Mouse (Mus musculus): Measurements from ENCODE around the gene Vmn1r232. TPM values are rescaled to one million over a fixed set of nuclear protein-coding genes. Genes with fewer than 3 reads are reported as not detected.

Vmn1r232 gene
- total RNA-seq (2021): not detected

GRCm38 (mm10) chr17:20919614-20920013 lies at the start of gene Vmn1r232:
Gene Vmn1r232, minus strand, starts transcription at chr17:20919714.
- no peak for DNase-seq

GRCm38 (mm10) chr17:20966681-20967080 lies 47.2 kb upstream of the Vmn1r232 start:
- no peak for DNase-seq

- no peak for DNase-seq
These were observed 45.9 kb upstream of the Vmn1r232 start for GRCm38 (mm10) chr17:20965421-20965820.

DNA sequence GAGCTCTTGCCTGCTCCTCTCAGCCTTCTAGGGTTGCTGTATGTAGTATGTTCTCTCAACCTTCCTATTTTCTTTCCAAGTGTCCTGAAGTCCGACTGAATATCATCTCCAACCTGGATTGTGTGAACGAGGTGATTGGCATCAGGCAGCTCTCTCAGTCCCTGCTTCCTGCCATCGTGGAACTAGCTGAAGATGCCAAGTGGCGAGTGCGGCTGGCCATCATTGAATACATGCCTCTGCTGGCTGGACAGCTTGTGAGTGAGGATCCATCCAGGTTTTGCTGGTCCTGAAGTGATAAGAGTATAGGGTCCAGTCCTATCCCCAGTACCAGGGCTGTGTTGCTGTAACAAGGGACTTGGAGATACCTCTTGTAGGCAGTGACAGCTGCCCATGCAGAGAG lies 40.9 kb upstream of the Vmn1r232 start:
- no peak for DNase-seq

GRCm38 (mm10) chr17:20946636-20947035 lies 27.1 kb upstream of the Vmn1r232 start:
- DNase-seq: no peak

GRCm38 (mm10) chr17:20946026-20946565 lies 26.6 kb upstream of the Vmn1r232 start:
- DNase-seq: no peak

- peak; percentile 99 for DNase-seq
These were observed 25.7 kb upstream of the Vmn1r232 start, which contains the start of gene Ppp2r1a for GRCm38 (mm10) chr17:20944985-20945891. Gene Ppp2r1a, plus strand, starts transcription at chr17:20945311.

DNA sequence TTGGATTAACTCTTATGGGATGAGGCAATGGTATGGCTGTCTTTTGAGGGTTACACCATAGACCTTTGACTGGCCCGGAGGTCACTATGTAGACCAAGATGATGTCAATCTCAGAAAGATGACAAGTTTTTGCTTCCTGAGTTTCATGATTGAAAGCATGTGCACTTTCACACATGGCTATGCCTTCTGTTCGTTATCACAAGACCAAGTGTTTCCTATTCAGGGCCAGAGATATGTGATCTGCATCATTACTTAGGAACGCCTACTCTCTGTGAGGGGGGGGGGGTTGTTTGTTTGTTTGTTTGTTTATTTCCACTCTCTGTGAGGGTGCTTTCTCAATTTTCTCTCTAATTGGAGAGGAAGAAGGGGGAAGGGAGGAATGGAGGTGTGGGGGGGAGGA lies 24.7 kb upstream of the Vmn1r232 start:
- DNase-seq: no peak

- DNase-seq: no peak
These were observed 14.5 kb downstream of the Vmn1r232 start, which contains the start of gene Vmn1r231 for GRCm38 (mm10) chr17:20904991-20905390. Gene Vmn1r231, minus strand, starts transcription at chr17:20905091.

Other genes starting within 250 kb of the Vmn1r232 start
- not detected for gene Vmn1r226, start 236.9 kb downstream of the Vmn1r232 start, total RNA-seq (2021)
- not detected for gene Vmn1r227, start 189.9 kb downstream of the Vmn1r232 start, total RNA-seq (2021)
- not detected for gene Vmn1r228, start 133.6 kb downstream of the Vmn1r232 start, total RNA-seq (2021)
- gene Vmn1r229, start 108.2 kb downstream of the Vmn1r232 start, total RNA-seq (2021): under 1 TPM; 0.05 to 0.12 TPM
- gene Vmn1r230, start 79.3 kb downstream of the Vmn1r232 start, total RNA-seq (2021): not detected
- not detected for gene Vmn1r231, start 14.6 kb downstream of the Vmn1r232 start, total RNA-seq (2021)
- 100 to 1,000 TPM; 561 to 579 TPM for gene Ppp2r1a, start 25.6 kb upstream of the Vmn1r232 start, total RNA-seq (2021)
- not detected for gene Vmn1r233, start 76.8 kb upstream of the Vmn1r232 start, total RNA-seq (2021)
- gene Zfp160, start 89.2 kb upstream of the Vmn1r232 start, total RNA-seq (2021): 10 to 100 TPM; 21.6 to 24.1 TPM

All from layer of hippocampus, postnatal 36 days (tissue).